Mouse (Mus musculus): ENCODE results near the gene Lgr5.

Lgr5 gene

GRCm38 (mm10) chr10:115570577-115570976 lies 17.0 kb downstream of the Lgr5 start:
- no peak for DNase-seq (ENCODE audit: low spot score)

GRCm38 (mm10) chr10:115569712-115570491 lies 17.7 kb downstream of the Lgr5 start, which contains the start of gene A930009A15Rik:
TSS of gene A930009A15Rik (plus strand) at chr10:115569986.
- no peak for DNase-seq (ENCODE audit: low spot score)

- DNase-seq (ENCODE audit: low spot score) = no peak
Measured at GRCm38 (mm10) chr10:115563961-115564360, 23.6 kb downstream of the Lgr5 start.

- DNase-seq (ENCODE audit: low spot score) = no peak
Measured at GRCm38 (mm10) chr10:115562911-115563686, 24.5 kb downstream of the Lgr5 start.

- no peak for DNase-seq (ENCODE audit: low spot score)
Measured at GRCm38 (mm10) chr10:115561136-115561880, 26.3 kb downstream of the Lgr5 start.

GRCm38 (mm10) chr10:115556738-115557242 lies 30.8 kb downstream of the Lgr5 start:
- no peak for DNase-seq (ENCODE audit: low spot score)

- no peak for DNase-seq (ENCODE audit: low spot score)
Measured at GRCm38 (mm10) chr10:115555191-115555765, 32.3 kb downstream of the Lgr5 start.

GRCm38 (mm10) chr10:115553352-115554113 lies 34.0 kb downstream of the Lgr5 start:
- DNase-seq (ENCODE audit: low spot score) = no peak

GRCm38 (mm10) chr10:115551069-115551468 lies 36.5 kb downstream of the Lgr5 start:
- no peak for DNase-seq (ENCODE audit: low spot score)

GRCm38 (mm10) chr10:115550253-115550652 lies 37.3 kb downstream of the Lgr5 start:
- DNase-seq (ENCODE audit: low spot score) = no peak

- DNase-seq (ENCODE audit: low spot score) = no peak
Measured at GRCm38 (mm10) chr10:115542917-115543316, 44.7 kb downstream of the Lgr5 start.

- DNase-seq (ENCODE audit: low spot score) = no peak
Measured at GRCm38 (mm10) chr10:115530746-115531145, 56.8 kb downstream of the Lgr5 start.

- DNase-seq (ENCODE audit: low spot score) = no peak
Measured at GRCm38 (mm10) chr10:115529768-115530167, 57.8 kb downstream of the Lgr5 start.

GRCm38 (mm10) chr10:115528892-115529291 lies 58.7 kb downstream of the Lgr5 start:
- DNase-seq (ENCODE audit: low spot score) = no peak

- DNase-seq (ENCODE audit: low spot score) = no peak
Measured at GRCm38 (mm10) chr10:115521081-115521451, 66.5 kb downstream of the Lgr5 start.

GRCm38 (mm10) chr10:115520200-115521080 lies 67.1 kb downstream of the Lgr5 start:
- no peak for DNase-seq (ENCODE audit: low spot score)

GRCm38 (mm10) chr10:115518845-115519244 lies 68.7 kb downstream of the Lgr5 start:
- no peak for DNase-seq (ENCODE audit: low spot score)

GRCm38 (mm10) chr10:115515503-115515902 lies 72.1 kb downstream of the Lgr5 start:
- DNase-seq (ENCODE audit: low spot score) = no peak

- DNase-seq (ENCODE audit: low spot score) = no peak
Measured at GRCm38 (mm10) chr10:115510959-115511358, 76.6 kb downstream of the Lgr5 start.

- DNase-seq (ENCODE audit: low spot score) = no peak
Measured at GRCm38 (mm10) chr10:115505631-115506239, 81.8 kb downstream of the Lgr5 start.
